Mouse (Mus musculus): Measurements from ENCODE around the gene Slf1. TPM values are rescaled to one million over a fixed set of nuclear protein-coding genes. Genes with fewer than 3 reads are reported as not detected.

Gene Slf1
- polyA plus RNA-seq, 1 experiment from 2014 or later: 16.9 TPM

- H3K27ac ChIP-seq (ENCODE audit: low read depth, low read length): no peak overlapping the region
- H3K9me3 ChIP-seq (ENCODE audit: control insufficient read depth): no peaks in the 10 kb centered on the region
- no peaks in the 10 kb centered on the region for H3K4me1 ChIP-seq (replicated peaks; ENCODE audit: control insufficient read depth, insufficient read depth, low read length)
- no peak overlapping the region for H3K4me2 ChIP-seq (replicated peaks; ENCODE audit: low read depth)
- H3K36me3 ChIP-seq (ENCODE audit: control insufficient read depth, insufficient read depth): no peaks in the 10 kb centered on the region
- no peak for TF ChIP-seq CTCF (IDR thresholded peaks at IDR 0.05; ENCODE audit: low read depth)
- ATAC-seq: no peak
- 63% methylated on average over 5 of the region's 5 CpGs for WGBS
- H3K9ac ChIP-seq (ENCODE audit: low read depth, low read length): no peak overlapping the region
- no peaks in the 10 kb centered on the region for H3K27me3 ChIP-seq (replicated peaks; ENCODE audit: control insufficient read depth, insufficient read depth, low read length)
- no peak overlapping the region for H3K4me3 ChIP-seq (ENCODE audit: low read depth, low read length)
Measured at GRCm38 (mm10) chr13:77029594-77029993, 105.7 kb downstream of the Slf1 start.

DNA sequence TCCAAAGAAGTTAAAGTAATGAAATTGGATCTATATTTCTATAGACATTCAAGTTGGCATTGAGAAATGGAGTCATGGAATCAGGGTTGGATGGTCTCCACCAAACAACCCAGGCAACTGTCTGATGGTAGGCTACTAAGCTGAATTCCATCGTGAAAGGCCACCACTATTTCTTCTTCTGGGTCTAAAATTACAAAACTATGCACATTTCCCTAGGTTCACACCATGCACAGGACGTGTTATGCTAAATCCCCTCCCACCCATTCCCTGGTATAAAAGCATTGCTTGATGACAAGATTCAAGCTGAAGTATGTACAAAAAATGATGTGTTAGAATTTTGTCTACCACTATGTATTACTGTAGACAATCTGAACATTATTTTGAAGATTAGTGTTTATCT is 116.4 kb downstream of the Slf1 start:
- H3K9ac ChIP-seq (ENCODE audit: low read depth, low read length): no peak overlapping the region
- no peak overlapping the region for H3K27ac ChIP-seq (ENCODE audit: low read depth, low read length)
- no peaks in the 10 kb centered on the region for H3K9me3 ChIP-seq (ENCODE audit: control insufficient read depth)
- WGBS: 79% methylated on average over 2 of the region's 2 CpGs
- no peak overlapping the region for H3K4me2 ChIP-seq (replicated peaks; ENCODE audit: low read depth)
- no peaks in the 10 kb centered on the region for H3K4me1 ChIP-seq (replicated peaks; ENCODE audit: control insufficient read depth, insufficient read depth, low read length)
- H3K4me3 ChIP-seq (ENCODE audit: low read depth, low read length): no peak overlapping the region
- no peaks in the 10 kb centered on the region for H3K36me3 ChIP-seq (ENCODE audit: control insufficient read depth, insufficient read depth)
- no peak for TF ChIP-seq CTCF (IDR thresholded peaks at IDR 0.05; ENCODE audit: low read depth)
- no peak for ATAC-seq
- no peaks in the 10 kb centered on the region for H3K27me3 ChIP-seq (replicated peaks; ENCODE audit: control insufficient read depth, insufficient read depth, low read length)

- no peak for TF ChIP-seq CTCF (IDR thresholded peaks at IDR 0.05; ENCODE audit: low read depth)
Measured at GRCm38 (mm10) chr13:77003684-77004083, 131.6 kb downstream of the Slf1 start.

DNA sequence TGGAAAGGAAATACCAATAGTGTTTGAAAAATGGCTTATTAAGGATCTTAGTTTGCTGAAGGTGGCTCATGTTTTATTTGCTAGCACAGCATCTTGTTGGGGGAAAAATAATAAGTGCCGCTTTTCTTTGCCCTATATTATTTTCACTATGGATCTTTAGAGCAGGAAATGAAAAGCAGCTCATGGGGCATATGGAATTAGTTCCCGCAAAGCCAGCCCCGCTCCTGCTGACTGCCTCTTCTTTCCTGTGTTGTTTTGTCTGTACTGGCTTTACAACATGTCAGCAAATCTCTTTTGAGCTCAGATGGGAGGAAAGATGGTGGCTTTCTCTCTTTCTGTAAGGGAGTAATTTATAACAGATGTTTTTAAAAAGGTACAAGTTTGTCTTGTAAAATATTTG is 132.6 kb downstream of the Slf1 start:
- Histone ChIP-seq H3K36me3 (ENCODE audit: control insufficient read depth, insufficient read depth) (no peaks in the 10 kb centered on the region), H3K27ac (ENCODE audit: low read depth, low read length) (no peak overlapping the region), H3K9me3 (ENCODE audit: control insufficient read depth) (no peaks in the 10 kb centered on the region), H3K27me3 (replicated peaks; ENCODE audit: control insufficient read depth, insufficient read depth, low read length) (no peaks in the 10 kb centered on the region), H3K4me1 (replicated peaks; ENCODE audit: control insufficient read depth, insufficient read depth, low read length) (no peaks in the 10 kb centered on the region), H3K9ac (ENCODE audit: low read depth, low read length) (no peak overlapping the region), H3K4me2 (replicated peaks; ENCODE audit: low read depth) (no peak overlapping the region), H3K4me3 (ENCODE audit: low read depth, low read length) (no peak overlapping the region)
- WGBS: 81% methylated on average over 3 of the region's 3 CpGs
- ATAC-seq: no peak
- TF ChIP-seq CTCF (IDR thresholded peaks at IDR 0.05; ENCODE audit: low read depth): no peak

More at GRCm38 (mm10) chr13:77003684-77004083, 131.6 kb downstream of the Slf1 start:
- Histone ChIP-seq H3K9me3 (ENCODE audit: control insufficient read depth) (no peaks in the 10 kb centered on the region), H3K4me2 (replicated peaks; ENCODE audit: low read depth) (no peak overlapping the region), H3K36me3 (ENCODE audit: control insufficient read depth, insufficient read depth) (no peaks in the 10 kb centered on the region), H3K4me3 (ENCODE audit: low read depth, low read length) (no peak overlapping the region), H3K27me3 (replicated peaks; ENCODE audit: control insufficient read depth, insufficient read depth, low read length) (no peaks in the 10 kb centered on the region), H3K9ac (ENCODE audit: low read depth, low read length) (no peak overlapping the region), H3K4me1 (replicated peaks; ENCODE audit: control insufficient read depth, insufficient read depth, low read length) (no peaks in the 10 kb centered on the region), H3K27ac (ENCODE audit: low read depth, low read length) (no peak overlapping the region)
- 89% methylated on average over 1 of the region's 1 CpGs for WGBS
- no peak for ATAC-seq

Other genes starting within 250 kb of the Slf1 start
- 2.8 and 3.1 TPM in 2 replicates for gene 2210408I21Rik, start 67 bp upstream of the Slf1 start, polyA plus RNA-seq (2015; fragmentation: Nextera tagmentation; extraction: Ambion mirVana)